Mouse (Mus musculus): ENCODE results near the gene Git2. TPM values are rescaled to one million over a fixed set of nuclear protein-coding genes. Genes with fewer than 3 reads are reported as not detected.

Gene Git2
- total RNA-seq, 2 experiments from 2014 or later: 42.7 to 43.7 TPM

DNA sequence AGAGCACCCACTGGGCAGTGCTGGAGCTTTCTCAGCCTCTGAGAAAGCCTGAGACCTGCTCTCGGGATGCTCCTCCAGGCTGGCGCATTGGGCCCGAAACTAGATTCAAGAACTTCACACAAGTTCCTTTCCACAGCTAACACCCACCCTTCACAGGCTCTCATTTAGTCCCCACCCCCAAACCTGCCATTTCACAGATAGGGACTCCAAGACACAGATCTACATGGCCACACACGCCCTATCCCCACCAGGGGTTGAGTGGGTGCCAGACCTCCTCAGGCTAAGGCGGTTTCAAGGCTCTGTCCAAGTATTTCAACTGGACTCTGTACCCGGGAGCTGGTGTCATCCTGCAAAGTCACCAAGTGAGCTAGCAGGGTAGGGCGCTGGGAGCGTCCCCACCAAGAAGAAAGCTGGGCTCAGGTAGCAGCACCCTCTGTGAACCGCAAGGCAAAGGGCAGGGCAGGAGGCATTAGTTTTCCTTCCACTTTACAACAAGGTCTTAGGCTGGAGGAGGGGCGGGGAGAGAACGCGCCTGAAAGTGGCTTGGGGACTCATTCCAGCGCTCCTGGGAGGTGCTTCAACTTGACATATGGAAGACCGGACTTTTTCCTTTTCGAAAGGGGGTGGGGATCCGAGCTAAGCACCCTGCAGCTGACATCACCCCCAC is 85.5 kb downstream of the Git2 start:
- no peak for DNase-seq (ENCODE audit: extremely low spot score in 1 of 2, low spot score in 2 of 2)
- no peak for TF ChIP-seq CTCF (IDR thresholded peaks at IDR 0.05)
- peak overlapping the region; percentile 24 for H3K27ac ChIP-seq
- peak overlapping the region; percentile 95 for H3K4me3 ChIP-seq
- intact Hi-C loops (cut with DNase I): no loop called here

DNA sequence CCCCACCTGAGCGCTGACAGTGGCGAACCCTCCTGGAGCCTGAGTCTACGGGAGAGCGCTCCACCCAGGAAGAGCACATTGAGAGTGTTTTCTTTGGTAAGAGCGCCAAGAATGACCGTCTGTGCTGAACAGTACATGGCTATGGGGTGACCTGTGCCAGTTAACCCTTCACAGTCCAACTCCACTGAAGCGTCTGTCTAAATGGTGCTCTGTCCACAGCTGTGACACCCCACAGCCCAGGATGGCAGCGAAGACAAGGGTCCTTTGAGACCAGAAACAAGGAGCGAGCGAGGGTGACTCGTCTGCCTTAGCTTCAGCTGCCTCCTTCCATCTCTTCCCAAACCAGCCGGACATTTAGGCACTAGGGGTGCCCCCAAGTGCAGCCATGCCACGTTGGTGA is 86.6 kb downstream of the Git2 start:
- Histone ChIP-seq H3K27ac (no peak overlapping the region; the same call in 1 of the 2 replicates), H3K4me3 (no peak overlapping the region)
- no peak for DNase-seq (ENCODE audit: extremely low spot score in 1 of 2, low spot score in 2 of 2)
- no peak for TF ChIP-seq CTCF (IDR thresholded peaks at IDR 0.05)
- intact Hi-C loops (cut with DNase I): no loop called here

DNA sequence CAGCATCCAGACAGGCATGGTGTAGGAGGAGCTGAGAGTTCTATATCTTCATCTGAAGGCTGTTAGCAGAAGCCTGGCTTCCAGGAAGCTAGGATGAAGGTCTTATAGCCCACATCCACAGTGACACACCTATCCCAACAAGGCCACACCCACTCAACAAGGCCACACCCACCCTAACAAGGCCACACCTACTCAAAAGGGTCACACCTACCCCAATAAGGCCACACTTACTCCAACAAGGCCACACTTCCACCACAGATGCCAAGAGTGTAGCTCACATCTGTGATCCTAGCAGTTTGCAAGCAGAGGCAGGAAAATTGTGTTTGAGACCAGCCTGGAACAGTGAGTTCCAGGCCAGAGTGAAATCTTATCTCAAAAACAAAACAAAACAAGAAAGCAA is 87.4 kb downstream of the Git2 start:
- no peak for DNase-seq (ENCODE audit: extremely low spot score in 1 of 2, low spot score in 2 of 2)
- no peak for TF ChIP-seq CTCF (IDR thresholded peaks at IDR 0.05)
- H3K4me3 ChIP-seq: no peak overlapping the region
- intact Hi-C loops (cut with DNase I): no loop called here
- H3K27ac ChIP-seq: no peak overlapping the region

DNA sequence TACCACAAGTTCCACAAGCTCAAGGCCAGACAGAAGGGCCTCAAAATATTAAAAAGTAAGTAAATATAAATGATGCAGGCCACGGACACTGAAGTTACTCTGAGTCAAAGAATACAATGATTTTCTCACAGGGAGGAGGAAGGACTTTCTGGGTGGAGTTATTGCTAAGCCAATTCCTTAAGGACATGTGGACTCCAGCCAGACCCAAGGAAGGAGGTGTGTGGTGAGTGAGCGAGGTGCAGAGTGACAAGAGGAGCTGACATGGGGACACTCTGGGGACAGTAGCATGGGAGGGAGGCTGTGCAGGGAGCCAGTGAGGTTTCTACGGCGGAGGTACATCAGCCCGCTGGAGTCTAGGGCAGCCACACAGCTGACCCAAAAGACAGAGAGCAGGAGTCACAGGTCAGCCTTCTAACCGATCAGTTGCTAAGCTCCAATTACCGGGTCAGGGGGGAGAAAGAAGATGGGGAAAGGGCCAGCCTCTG is 88.5 kb downstream of the Git2 start:
- TF ChIP-seq CTCF (IDR thresholded peaks at IDR 0.05): no peak
- DNase-seq (ENCODE audit: extremely low spot score in 1 of 2, low spot score in 2 of 2): no peak
- no peak overlapping the region for H3K4me3 ChIP-seq
- no peak overlapping the region for H3K27ac ChIP-seq
- intact Hi-C loops (cut with DNase I): no loop called here

DNA sequence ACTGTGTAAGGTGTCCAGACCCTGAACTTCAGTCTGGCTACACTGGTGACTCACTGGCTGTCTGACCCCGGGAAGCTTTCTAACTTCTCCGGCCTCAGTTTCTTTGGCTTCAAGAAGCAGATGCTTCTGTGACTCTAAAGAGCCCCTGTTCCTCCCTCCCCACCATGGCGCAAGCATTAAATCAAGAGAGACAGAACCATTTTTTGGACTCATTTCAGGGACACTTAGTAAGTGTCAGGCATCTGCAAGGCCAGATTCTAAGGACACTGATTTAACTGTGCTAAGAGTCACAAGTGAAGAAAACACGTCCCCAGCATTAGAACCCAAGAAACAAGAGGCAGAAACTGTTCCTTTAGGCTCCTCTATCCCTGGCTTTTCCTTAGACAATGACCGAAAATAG is 89.3 kb downstream of the Git2 start:
- no peak overlapping the region for H3K27ac ChIP-seq
- DNase-seq (ENCODE audit: extremely low spot score in 1 of 2, low spot score in 2 of 2): no peak
- intact Hi-C loops (cut with DNase I): no loop called here
- TF ChIP-seq CTCF (IDR thresholded peaks at IDR 0.05): no peak
- no peak overlapping the region for H3K4me3 ChIP-seq

DNA sequence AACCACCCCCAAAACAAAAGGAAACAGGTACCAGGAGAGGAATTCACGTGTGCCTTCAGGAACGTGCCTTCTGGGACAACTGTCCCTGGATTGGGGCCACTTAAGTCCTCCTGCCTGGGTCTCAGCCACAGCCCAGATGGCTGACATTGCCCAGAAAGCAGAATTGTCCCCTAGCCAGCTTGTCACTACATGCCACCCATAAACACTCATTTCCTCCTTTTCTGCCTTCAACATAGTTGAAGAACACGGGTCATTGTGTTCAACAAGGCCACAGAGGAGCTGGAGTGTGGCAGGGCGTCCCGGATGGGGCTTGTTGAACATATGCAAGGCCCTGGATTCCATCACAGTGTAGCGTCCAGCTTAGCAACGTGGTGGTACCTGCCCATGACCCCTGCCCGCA is 93.6 kb downstream of the Git2 start:
- Histone ChIP-seq H3K27ac (peak overlapping the region; percentile 55; the same call in 1 of the 2 replicates), H3K4me3 (no peak overlapping the region)
- TF ChIP-seq CTCF (IDR thresholded peaks at IDR 0.05): no peak
- intact Hi-C loops (cut with DNase I): no loop called here
- DNase-seq (ENCODE audit: extremely low spot score in 1 of 2, low spot score in 2 of 2): no peak

DNA sequence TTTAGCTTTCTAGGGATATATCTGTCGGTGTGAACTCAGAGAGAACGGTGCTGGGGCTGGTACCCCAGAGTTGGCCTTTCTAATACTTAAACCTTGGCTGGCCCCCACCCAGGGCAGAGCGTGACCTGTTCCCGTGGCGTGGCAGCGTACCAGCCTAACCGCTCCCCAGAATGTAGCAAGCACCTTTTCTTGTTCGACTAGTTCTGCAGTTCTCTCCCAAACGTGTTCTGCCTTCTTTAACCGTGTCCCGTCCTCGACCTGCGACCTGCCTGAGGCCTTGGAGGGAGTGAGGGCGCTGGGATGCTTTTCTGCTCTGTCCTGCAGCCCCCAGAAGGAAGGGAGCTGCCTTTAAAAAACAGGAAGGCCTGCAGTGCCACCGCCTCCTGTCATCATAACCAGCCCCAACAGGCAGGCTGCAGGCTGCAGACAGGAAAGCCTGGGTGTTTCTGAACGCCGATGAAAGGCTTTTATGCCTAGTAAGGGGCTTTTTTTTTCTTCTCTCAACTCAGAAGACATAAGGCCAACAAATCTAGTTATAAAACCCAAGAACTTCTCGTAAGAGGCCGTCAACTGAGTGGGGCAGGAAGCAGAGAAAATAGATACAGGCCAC is 94.5 kb downstream of the Git2 start:
- Histone ChIP-seq H3K27ac (peak overlapping the region; percentile 32; the same call in 1 of the 2 replicates), H3K4me3 (no peak overlapping the region)
- intact Hi-C loops (cut with DNase I): no loop called here
- DNase-seq (ENCODE audit: extremely low spot score in 1 of 2, low spot score in 2 of 2): no peak
- TF ChIP-seq CTCF (IDR thresholded peaks at IDR 0.05): no peak

DNA sequence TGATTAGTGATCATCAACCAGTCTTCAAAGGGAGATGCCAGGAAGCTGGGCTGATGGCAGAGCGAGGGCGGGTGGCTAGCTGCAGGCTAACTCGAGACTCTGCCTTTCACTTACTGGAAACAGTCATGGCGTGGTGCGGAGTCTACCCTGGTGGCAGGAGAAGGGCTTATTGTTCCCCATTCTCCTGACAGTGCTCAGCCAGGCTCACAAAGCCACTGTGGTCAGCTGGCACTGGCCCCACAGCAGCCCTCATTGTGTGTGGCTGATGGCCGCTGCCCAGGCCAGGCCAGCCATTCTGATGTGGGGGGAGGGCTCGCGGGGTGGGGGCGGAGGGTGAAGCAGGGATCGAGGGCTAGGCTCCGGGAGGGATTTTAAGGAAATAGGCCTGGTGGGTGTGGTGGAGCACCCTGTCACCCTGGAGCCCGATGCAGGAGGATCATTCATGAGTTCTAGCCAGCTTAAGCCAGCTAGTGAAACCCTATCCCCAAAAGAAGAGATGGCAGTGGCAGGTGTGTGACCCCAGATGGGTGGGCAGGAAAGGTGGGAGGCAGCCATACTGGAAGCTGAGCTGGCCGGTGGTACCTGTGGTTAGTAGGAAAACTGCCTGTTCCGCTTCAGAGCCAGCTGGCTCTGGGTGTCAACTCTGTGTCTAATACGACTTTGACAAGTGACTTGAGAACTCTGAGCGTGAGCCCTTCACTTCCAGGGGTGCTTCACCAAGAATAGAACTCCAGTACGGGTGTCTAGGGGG is 95.3 kb downstream of the Git2 start:
- intact Hi-C loops (cut with DNase I): no loop called here
- Histone ChIP-seq H3K27ac (peak overlapping the region; percentile 36; the same call in 1 of the 2 replicates), H3K4me3 (no peak overlapping the region)
- DNase-seq (ENCODE audit: extremely low spot score in 1 of 2, low spot score in 2 of 2): peak in 1 of 2 experiments; percentile 33
- no peak; the same call in 1 of the 2 replicates for TF ChIP-seq CTCF (IDR thresholded peaks at IDR 0.05)

Small RNA genes lying within 50 kb of the gene (microRNA-seq; reads per million reads assigned to microRNA genes)
- gene Mir7028: 0.24 to 2.2 reads per million in 2 experiments

Other genes starting within 250 kb of the Git2 start
- gene Fam222a, start 207.5 kb downstream of the Git2 start, total RNA-seq (2021): 1 to 10 TPM; 7.9 to 9.0 TPM
- 1 to 10 TPM; 1.8 to 2.2 TPM for gene Trpv4, start 117.1 kb downstream of the Git2 start, total RNA-seq (2021)
- 10 to 100 TPM; 21.8 to 22.4 TPM for gene Gltp, start 84.5 kb downstream of the Git2 start, total RNA-seq (2021)
- 10 to 100 TPM; 13.9 to 15.6 TPM for gene Tchp, start 67.8 kb downstream of the Git2 start, total RNA-seq (2021)
- 10 to 100 TPM; 31.0 to 38.8 TPM for gene Ankrd13a, start 840 bp downstream of the Git2 start, total RNA-seq (2021)
- gene 1500011B03Rik, start 48.0 kb upstream of the Git2 start, total RNA-seq (2021): 100 to 1,000 TPM; 144 to 161 TPM
- not detected for gene 4930519G04Rik, start 78.1 kb upstream of the Git2 start, total RNA-seq (2021)
- gene Gm9936, start 83.2 kb upstream of the Git2 start, total RNA-seq (2021): 1 to 10 TPM; 1.0 to 1.5 TPM
- gene Oasl2, start 121.4 kb upstream of the Git2 start, total RNA-seq (2021): 1 to 10 TPM; 1.6 to 1.7 TPM
- under 1 TPM in 1 of 2 experiments, not detected in 1; 0.81 TPM for gene Oasl1, start 147.7 kb upstream of the Git2 start, total RNA-seq (2021)
- gene 2210016L21Rik, start 166.6 kb upstream of the Git2 start, total RNA-seq (2021): 100 to 1,000 TPM; 214 to 229 TPM
- gene Hnf1a, start 195.6 kb upstream of the Git2 start, total RNA-seq (2021): not detected
- 10 to 100 TPM; 85.2 to 87.0 TPM for gene Sppl3, start 235.6 kb upstream of the Git2 start, total RNA-seq (2021)

Measured in left cerebral cortex, adult 2 months (tissue).